Mouse (Mus musculus): ENCODE data around the gene 1700022I11Rik. TPM values are rescaled to one million over a fixed set of nuclear protein-coding genes. Genes with fewer than 3 reads are reported as not detected.

1700022I11Rik gene
- polyA plus RNA-seq, 1 experiment = not detected

- Histone ChIP-seq H3K4me3 (ENCODE audit: insufficient read depth, low read depth, low read length) (no peak overlapping the region), H3K4me1 (ENCODE audit: control insufficient read depth, insufficient read depth, low read length) (peaks cover 8% of the 10 kb centered on the region; the same call in 1 of the 2 replicates), H3K27ac (ENCODE audit: insufficient read depth, low read depth, low read length) (no peak overlapping the region), H3K27me3 (replicated peaks; ENCODE audit: control insufficient read depth, insufficient read depth, low read length) (no peaks in the 10 kb centered on the region), H3K36me3 (ENCODE audit: control insufficient read depth, insufficient read depth, low read length) (no peaks in the 10 kb centered on the region)
- no peak for DNase-seq
- WGBS = 91% methylated on average over 3 of the region's 3 CpGs
- no peak for TF ChIP-seq CTCF (conservative IDR thresholded peaks at IDR 0.05; ENCODE audit: insufficient read depth, insufficient read length, low read depth, low read length)
- TF ChIP-seq POLR2A (IDR thresholded peaks at IDR 0.05; ENCODE audit: low read depth, low read length) = no peak
These were observed 24.0 kb upstream of the 1700022I11Rik start for GRCm38 (mm10) chr4:42945445-42945844.

- 5% methylated on average over 5 of the region's 5 CpGs for WGBS
- DNase-seq = peak; percentile 61
- Histone ChIP-seq H3K27ac (ENCODE audit: insufficient read depth, low read depth, low read length) (no peak overlapping the region), H3K36me3 (ENCODE audit: control insufficient read depth, insufficient read depth, low read length) (no peaks in the 10 kb centered on the region), H3K27me3 (replicated peaks; ENCODE audit: control insufficient read depth, insufficient read depth, low read length) (no peaks in the 10 kb centered on the region), H3K4me1 (ENCODE audit: control insufficient read depth, insufficient read depth, low read length) (peaks cover 8% of the 10 kb centered on the region; the same call in 1 of the 2 replicates), H3K4me3 (ENCODE audit: insufficient read depth, low read depth, low read length) (no peak overlapping the region)
- no peak for TF ChIP-seq POLR2A (IDR thresholded peaks at IDR 0.05; ENCODE audit: low read depth, low read length)
- peak; percentile 26; the same call in 1 of the 2 replicates for TF ChIP-seq CTCF (conservative IDR thresholded peaks at IDR 0.05; ENCODE audit: insufficient read depth, insufficient read length, low read depth, low read length)
These were observed 23.5 kb upstream of the 1700022I11Rik start for GRCm38 (mm10) chr4:42945952-42946351.

GRCm38 (mm10) chr4:42946733-42947290 lies 22.6 kb upstream of the 1700022I11Rik start:
- Histone ChIP-seq H3K4me1 (ENCODE audit: control insufficient read depth, insufficient read depth, low read length) (peaks cover 8% of the 10 kb centered on the region; the same call in 1 of the 2 replicates), H3K27ac (ENCODE audit: insufficient read depth, low read depth, low read length) (no peak overlapping the region), H3K27me3 (replicated peaks; ENCODE audit: control insufficient read depth, insufficient read depth, low read length) (no peaks in the 10 kb centered on the region), H3K36me3 (ENCODE audit: control insufficient read depth, insufficient read depth, low read length) (no peaks in the 10 kb centered on the region), H3K4me3 (ENCODE audit: insufficient read depth, low read depth, low read length) (no peak overlapping the region)
- DNase-seq = no peak
- 41% methylated on average over 10 of the region's 10 CpGs for WGBS
- TF ChIP-seq POLR2A (IDR thresholded peaks at IDR 0.05; ENCODE audit: low read depth, low read length) (no peak), CTCF (conservative IDR thresholded peaks at IDR 0.05; ENCODE audit: insufficient read depth, insufficient read length, low read depth, low read length) (no peak)

GRCm38 (mm10) chr4:42948527-42948926 lies 20.9 kb upstream of the 1700022I11Rik start:
- Histone ChIP-seq H3K36me3 (ENCODE audit: control insufficient read depth, insufficient read depth, low read length) (no peaks in the 10 kb centered on the region), H3K4me3 (ENCODE audit: insufficient read depth, low read depth, low read length) (no peak overlapping the region), H3K4me1 (ENCODE audit: control insufficient read depth, insufficient read depth, low read length) (peaks cover 8% of the 10 kb centered on the region; the same call in 1 of the 2 replicates), H3K27me3 (replicated peaks; ENCODE audit: control insufficient read depth, insufficient read depth, low read length) (no peaks in the 10 kb centered on the region), H3K27ac (ENCODE audit: insufficient read depth, low read depth, low read length) (no peak overlapping the region)
- WGBS = 40% methylated on average over 13 of the region's 13 CpGs
- DNase-seq = no peak
- no peak for TF ChIP-seq CTCF (conservative IDR thresholded peaks at IDR 0.05; ENCODE audit: insufficient read depth, insufficient read length, low read depth, low read length)
- no peak for TF ChIP-seq POLR2A (IDR thresholded peaks at IDR 0.05; ENCODE audit: low read depth, low read length)

- DNase-seq = no peak
- H3K27ac ChIP-seq (ENCODE audit: insufficient read depth, low read depth, low read length) = no peak overlapping the region
- H3K4me1 ChIP-seq (ENCODE audit: control insufficient read depth, insufficient read depth, low read length) = peaks cover 8% of the 10 kb centered on the region; the same call in 1 of the 2 replicates
- H3K36me3 ChIP-seq (ENCODE audit: control insufficient read depth, insufficient read depth, low read length) = no peaks in the 10 kb centered on the region
- H3K4me3 ChIP-seq (ENCODE audit: insufficient read depth, low read depth, low read length) = peak overlapping the region; percentile 39
- 7% methylated on average over 14 of the region's 14 CpGs for WGBS
- H3K27me3 ChIP-seq (replicated peaks; ENCODE audit: control insufficient read depth, insufficient read depth, low read length) = no peaks in the 10 kb centered on the region
- TF ChIP-seq POLR2A (IDR thresholded peaks at IDR 0.05; ENCODE audit: low read depth, low read length) (no peak), CTCF (conservative IDR thresholded peaks at IDR 0.05; ENCODE audit: insufficient read depth, insufficient read length, low read depth, low read length) (no peak)
These were observed 20.2 kb upstream of the 1700022I11Rik start for GRCm38 (mm10) chr4:42949051-42949675.

GRCm38 (mm10) chr4:42949676-42950051 lies 19.7 kb upstream of the 1700022I11Rik start, which contains the start of gene Dnajb5:
TSS of gene Dnajb5 (plus strand) at chr4:42949814.
- TF ChIP-seq POLR2A (IDR thresholded peaks at IDR 0.05; ENCODE audit: low read depth, low read length) (no peak), CTCF (conservative IDR thresholded peaks at IDR 0.05; ENCODE audit: insufficient read depth, insufficient read length, low read depth, low read length) (no peak)
- H3K27ac ChIP-seq (ENCODE audit: insufficient read depth, low read depth, low read length) = peak within 1 kb of the TSS; percentile 54
- H3K4me1 ChIP-seq (ENCODE audit: control insufficient read depth, insufficient read depth, low read length) = peaks cover 8% of the 10 kb centered on the region; the same call in 1 of the 2 replicates
- peak; percentile 100 for DNase-seq
- H3K4me3 ChIP-seq (ENCODE audit: insufficient read depth, low read depth, low read length) = peak within 1 kb of the TSS; percentile 66
- H3K27me3 ChIP-seq (replicated peaks; ENCODE audit: control insufficient read depth, insufficient read depth, low read length) = no peaks in the 10 kb centered on the region
- under 1% methylated on average over 39 of the region's 39 CpGs for WGBS
- no peaks in the 10 kb centered on the region for H3K36me3 ChIP-seq (ENCODE audit: control insufficient read depth, insufficient read depth, low read length)

GRCm38 (mm10) chr4:42950065-42950558 lies 19.3 kb upstream of the 1700022I11Rik start:
- Histone ChIP-seq H3K36me3 (ENCODE audit: control insufficient read depth, insufficient read depth, low read length) (no peaks in the 10 kb centered on the region), H3K27me3 (replicated peaks; ENCODE audit: control insufficient read depth, insufficient read depth, low read length) (no peaks in the 10 kb centered on the region), H3K4me3 (ENCODE audit: insufficient read depth, low read depth, low read length) (peak overlapping the region; percentile 66), H3K27ac (ENCODE audit: insufficient read depth, low read depth, low read length) (peak overlapping the region; percentile 54), H3K4me1 (ENCODE audit: control insufficient read depth, insufficient read depth, low read length) (peaks cover 8% of the 10 kb centered on the region; the same call in 1 of the 2 replicates)
- no peak for TF ChIP-seq POLR2A (IDR thresholded peaks at IDR 0.05; ENCODE audit: low read depth, low read length)
- no peak for TF ChIP-seq CTCF (conservative IDR thresholded peaks at IDR 0.05; ENCODE audit: insufficient read depth, insufficient read length, low read depth, low read length)
- WGBS = 2% methylated on average over 22 of the region's 27 CpGs
- DNase-seq = peak; percentile 91
